Mouse (Mus musculus) lung, postnatal 36 days (tissue): Measurements from ENCODE around the gene Vav1.

ENCODE experiments used
- DNase-seq: peaks from one replicate; pipeline ENCODE4 v3.0.0; 2022; ENCODE audit warnings: mixed read lengths

Vav1 gene

GRCm38 (mm10) chr17:57278943-57279590, at the start of gene Vav1:
Gene Vav1 (plus strand): TSS chr17:57279100.
- DNase-seq, result peak; percentile 69

GRCm38 (mm10) chr17:57229851-57230727, 48.8 kb upstream of the Vav1 start:
- DNase-seq, result no peak

DNA sequence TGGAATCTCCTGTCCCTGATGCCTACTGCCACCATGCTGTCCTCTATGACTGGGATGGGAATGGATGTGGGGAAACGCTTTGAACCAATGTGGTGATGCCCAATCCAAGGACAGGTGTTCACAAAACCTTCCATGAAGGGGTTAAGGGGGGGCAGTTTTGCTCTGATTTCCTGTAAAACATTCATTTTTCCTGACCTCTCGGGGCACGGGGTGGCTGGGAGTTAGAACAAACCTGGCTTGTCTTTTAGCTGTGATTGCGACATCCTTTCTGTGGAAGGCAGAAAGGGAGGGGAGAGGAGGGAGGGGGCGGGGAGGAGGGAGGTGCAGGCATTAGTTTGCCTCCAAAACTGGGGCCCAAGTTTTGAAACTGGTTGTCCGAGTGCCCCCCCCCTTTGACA, 48.2 kb upstream of the Vav1 start:
- DNase-seq, result peak; percentile 71

- DNase-seq, result peak; percentile 51
These were observed 47.6 kb upstream of the Vav1 start for GRCm38 (mm10) chr17:57231321-57231771.

DNA sequence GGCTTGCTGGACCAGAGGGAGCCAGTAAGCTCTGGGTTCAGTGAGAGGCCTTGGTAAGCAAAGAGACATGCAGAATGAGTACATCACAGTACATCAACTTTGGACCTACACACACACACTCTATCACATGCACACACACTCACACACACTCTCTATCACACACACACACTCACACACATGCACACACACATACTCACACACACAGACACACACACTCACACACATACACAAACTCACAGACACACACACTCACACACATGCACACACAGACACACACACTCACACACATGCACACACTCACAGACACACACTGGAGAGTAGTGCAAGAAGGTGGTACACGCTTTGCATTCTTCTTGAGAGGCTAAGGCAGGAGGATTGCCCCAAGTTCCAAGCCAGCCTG, 46.7 kb upstream of the Vav1 start:
- DNase-seq, result no peak

GRCm38 (mm10) chr17:57233038-57233437, 45.9 kb upstream of the Vav1 start:
- DNase-seq, result no peak

DNA sequence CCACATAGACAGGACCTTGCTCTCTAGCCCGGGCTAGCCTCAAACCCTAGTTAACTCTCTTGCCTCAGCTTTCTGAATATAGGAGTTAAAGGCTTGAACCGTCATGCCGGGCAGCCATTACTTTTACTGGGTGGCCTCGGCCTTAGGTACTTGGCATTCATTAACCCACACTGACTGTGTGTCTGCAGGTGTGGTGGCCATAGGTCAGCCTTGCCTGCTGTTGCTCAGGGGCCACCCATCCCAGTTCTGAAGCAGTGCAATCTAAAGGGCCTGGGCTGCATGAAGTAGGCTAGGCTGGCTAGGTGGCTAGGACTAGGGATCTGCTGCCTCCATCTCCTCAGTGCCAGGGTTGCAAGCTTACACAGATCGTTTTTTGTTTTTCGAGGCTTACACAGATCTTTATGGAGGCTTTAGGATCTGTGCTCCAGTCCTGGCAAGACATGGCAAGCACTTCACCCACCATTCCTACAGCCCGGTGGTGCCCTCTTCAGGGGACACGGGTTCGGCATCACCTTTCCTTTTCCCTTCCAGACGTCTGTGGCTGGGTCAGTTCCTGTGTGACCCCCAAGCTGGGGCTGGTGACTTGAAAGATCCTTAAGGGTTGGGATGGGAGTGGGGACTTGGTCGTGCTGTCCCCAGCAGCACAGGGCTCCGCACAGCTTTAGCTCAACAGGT, 44.5 kb upstream of the Vav1 start:
- DNase-seq, result no peak

DNA sequence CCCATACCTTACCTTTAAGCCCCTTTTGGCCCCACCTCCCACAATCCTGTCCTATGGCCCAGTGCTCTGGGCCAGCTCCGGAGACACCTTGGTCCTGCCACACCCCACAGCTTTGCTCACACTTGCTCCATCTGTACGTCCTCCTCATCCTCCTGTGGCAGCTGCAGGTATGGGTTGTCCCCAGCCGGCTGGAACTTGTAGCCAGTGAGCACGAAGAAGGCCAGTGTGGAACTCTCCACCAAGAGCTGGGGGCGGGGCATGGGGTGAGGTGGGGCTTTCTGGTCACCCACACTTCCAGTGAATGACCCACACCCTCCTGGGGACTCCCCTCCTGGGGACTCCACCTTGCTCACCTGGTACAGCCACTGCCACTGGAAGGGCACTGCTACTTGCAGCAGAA, 43.1 kb upstream of the Vav1 start:
- DNase-seq, result no peak

DNA sequence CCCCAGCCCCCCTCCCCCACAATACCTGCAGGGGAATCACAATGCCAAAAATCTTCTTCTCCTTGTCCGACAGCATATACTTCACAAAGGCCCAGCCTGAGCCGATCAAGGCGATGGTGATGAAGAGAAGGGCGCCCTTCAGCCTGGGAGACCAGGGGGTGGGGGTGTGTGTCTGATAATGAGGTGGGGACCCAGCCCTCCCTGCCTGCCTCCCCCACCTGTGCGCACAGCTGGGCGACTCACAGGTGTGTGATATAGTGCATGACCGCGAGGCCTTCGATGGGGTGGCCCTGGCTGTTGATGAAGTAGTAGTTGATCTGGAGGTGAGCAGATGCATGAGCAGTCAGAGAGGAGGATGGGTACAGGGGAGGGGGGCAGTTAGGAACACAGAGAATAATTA, 41.7 kb upstream of the Vav1 start:
- DNase-seq, result no peak

DNA sequence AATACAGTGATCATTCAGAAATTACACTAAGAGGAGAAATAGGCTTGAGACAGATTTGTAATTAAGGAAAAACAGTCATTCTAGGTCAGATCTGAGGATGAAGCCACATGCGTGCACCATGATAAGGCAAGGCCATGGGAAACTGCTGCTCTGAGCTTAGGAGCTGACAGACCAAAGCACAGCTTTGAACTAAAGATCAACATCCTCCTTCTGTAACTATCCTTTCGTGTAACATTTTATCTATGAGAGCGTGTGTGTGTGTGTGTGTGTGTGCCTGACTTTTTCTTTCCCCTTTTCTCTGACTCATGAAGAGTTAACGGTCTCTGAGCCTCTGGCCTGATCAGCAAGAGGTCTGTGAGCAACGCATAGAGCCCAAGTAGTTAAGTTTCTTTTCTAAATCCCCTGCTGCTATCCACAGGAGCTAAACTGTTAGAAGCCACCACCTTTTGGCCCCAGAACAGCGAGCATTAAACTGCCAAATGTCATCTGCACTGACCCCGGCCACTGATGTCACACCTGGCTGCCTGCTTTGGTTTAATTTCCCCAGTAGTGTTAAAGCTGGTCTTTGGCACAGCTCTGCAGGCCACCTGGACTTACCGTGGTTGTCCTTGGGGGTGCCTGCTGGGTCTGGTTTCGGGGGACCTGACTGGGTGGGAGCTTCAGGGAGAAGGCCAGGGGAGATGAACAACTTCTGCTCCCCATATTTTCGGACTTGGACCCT, 35.1 kb upstream of the Vav1 start:
- DNase-seq, result no peak

DNA sequence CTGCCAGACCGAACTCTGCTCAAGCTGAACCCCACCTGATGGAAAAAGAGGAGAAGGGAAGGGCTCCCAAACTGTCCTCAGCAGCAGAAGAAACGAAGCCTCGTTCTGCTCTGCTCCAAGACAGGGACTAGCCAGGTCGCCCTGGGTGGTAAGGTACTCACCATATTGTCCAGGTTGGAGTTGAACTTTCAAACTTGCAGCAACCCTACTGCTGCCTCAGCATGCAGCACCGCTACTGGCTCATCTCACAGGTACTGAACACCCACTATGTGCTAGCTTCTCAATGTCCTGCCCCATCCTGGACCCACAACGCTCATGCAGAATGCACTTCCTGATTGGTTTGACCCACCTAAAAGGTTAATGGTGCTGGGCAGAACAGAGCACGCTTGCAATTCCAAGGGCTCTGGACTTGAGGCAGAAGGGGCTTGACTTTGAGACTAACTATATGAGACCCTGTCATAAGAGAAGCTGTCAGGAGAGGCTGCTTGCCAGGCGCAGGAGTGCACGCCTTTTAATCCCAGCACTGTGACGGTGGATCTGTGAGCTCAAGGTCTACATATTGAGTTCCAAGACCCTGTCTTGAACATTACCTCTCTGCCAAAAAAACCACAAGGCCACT, 33.5 kb upstream of the Vav1 start:
- DNase-seq, result no peak

GRCm38 (mm10) chr17:57246663-57247392, 32.1 kb upstream of the Vav1 start:
- no peak for DNase-seq

DNA sequence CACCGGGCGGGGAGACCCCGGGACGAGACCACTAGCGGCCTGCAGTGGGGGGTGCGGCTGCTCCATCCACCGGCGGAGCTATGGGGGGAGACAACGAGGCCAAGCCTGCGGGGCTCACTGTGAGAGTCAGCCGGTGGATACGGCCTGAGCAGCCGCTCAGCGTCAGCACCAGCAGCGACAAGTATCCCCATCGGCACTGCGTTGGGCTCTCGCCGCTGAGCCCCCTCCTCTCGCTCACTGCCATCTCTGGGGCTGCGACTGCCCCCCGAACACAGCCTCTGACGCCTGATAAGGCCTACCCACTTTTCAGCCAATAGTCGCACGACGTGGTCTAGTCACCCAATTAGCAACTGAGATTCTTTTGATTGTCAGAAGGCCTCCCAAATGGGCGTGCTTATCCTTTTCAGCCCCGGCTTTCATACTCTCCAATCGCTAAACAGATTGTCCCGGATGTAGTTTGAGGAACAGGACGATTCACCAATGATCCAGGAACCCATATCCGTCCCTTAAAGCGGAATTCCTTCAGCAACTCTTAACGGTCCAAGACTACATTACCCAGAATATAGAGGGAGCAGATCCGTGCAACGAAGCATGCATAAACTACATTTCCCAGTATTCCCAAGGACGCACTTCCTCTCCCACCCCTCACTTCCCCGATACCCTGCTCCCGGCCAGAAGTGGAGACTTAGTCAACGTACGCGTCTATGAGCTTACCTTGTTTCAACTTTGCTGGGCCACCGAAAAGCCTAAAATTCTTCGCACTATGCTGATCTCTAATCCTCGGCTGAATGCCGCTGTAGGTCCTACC, 31.3 kb upstream of the Vav1 start:
- DNase-seq, result peak; percentile 98

DNA sequence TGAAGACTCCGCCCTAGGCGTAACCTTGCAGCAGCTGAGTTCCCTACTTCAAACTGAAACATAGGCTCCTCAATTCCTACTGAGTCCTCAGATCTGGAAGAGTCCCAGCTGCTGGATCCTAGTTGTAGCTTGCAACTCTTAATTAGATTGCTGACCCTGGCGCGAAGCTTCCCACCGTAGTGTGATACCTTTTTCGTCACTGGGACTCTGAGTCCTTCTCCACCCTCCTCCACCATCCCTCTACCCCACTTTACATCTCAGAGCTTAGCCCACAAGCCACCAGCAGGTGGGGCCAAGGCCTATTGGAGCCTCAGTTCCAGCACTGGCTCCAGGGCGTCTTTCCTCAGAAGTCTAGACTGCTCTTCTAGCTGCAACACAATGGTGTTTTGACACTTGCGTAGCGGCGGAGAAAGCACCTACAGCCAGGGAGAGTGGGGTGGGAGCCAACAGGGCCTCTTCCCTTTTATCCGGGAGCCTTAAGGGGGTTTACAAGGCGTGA, 30.6 kb upstream of the Vav1 start, which contains the start of gene Gpr108:
Gpr108 (minus strand) TSS at position 246 of the 499 bp plus-strand sequence.
- DNase-seq, result peak; percentile 95

- peak; percentile 18 for DNase-seq
These were observed 30.1 kb upstream of the Vav1 start for GRCm38 (mm10) chr17:57248771-57249170.

GRCm38 (mm10) chr17:57249186-57250181, 29.4 kb upstream of the Vav1 start, which contains the start of gene Trip10:
Gene Trip10 (plus strand): TSS chr17:57249455.
- DNase-seq, result peak; percentile 98

- peak; percentile 59 for DNase-seq
These were observed 28.3 kb upstream of the Vav1 start for GRCm38 (mm10) chr17:57250461-57251160.

DNA sequence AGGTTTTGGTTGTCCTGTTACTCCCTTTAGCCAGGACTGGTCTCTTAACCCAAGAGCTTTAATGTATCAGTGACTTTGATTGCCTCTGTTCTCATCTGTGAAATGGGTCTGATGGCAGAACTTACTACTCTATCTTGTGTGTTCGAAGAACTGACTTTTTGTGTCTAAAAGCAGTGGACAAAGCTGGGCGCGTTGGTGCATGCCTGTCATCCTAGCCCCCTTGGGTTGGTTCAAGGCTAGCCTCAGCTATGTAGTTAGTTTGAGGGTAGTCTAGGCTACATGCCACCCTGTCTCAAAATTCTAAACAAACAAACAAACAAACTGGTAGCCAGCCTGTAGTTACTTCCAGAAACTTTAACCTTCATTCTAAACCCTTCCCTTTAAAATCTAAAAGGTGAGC, 27.5 kb upstream of the Vav1 start:
- no peak for DNase-seq
